Mouse (Mus musculus) gastrocnemius, postnatal 10 days (tissue): ENCODE results near the gene Timm29. TPM values are rescaled to one million over a fixed set of nuclear protein-coding genes. Genes with fewer than 3 reads are reported as not detected.

Source experiments
- DNase-seq: peaks from one replicate; pipeline ENCODE4 v3.0.0; 2021; ENCODE audit warnings: mixed read lengths
- microRNA-seq, 2 experiments: library from miRNA; unstranded; fragments of <30 nt; microRNA quantifications; one replicate each; pipeline ENCODE4 v1.2.0; 2021
- total RNA-seq, 2 experiments: library from RNA; stranded (reverse); gene quantifications; 2 replicates each; pipeline ENCODE4 v1.2.3; 2021

Gene Timm29
- total RNA-seq, 2 experiments from 2014 or later: 45.1 to 49.1 TPM

DNA sequence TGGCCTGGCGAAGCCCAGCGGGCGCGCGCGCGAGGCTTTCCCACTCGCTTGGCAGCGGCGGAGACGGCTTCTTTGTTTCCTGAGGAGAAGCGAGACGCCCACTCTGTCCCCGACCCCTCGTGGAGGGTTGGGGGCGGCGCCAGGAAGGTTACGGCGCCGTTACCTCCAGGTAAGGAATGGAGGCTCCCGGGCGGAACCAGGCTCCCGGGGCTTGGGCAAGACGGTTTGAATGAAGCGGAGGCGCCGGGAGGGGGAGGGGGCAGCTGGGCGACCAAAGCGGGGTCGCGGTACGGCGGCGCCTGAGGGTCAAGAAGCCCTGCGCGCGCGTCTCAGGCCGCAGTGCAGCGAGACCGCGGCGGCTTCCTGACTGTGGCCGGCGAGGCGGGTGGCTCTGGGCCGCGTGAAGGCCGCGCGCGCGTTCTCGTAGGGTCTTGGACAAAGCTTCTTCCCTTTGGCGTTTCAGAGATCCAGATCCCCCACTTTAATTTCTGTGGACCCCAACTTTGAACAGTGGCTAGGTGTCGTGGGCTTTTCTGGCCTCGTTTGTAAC, 23.8 kb downstream of the Timm29 start:
- DNase-seq: peak; percentile 90

DNA sequence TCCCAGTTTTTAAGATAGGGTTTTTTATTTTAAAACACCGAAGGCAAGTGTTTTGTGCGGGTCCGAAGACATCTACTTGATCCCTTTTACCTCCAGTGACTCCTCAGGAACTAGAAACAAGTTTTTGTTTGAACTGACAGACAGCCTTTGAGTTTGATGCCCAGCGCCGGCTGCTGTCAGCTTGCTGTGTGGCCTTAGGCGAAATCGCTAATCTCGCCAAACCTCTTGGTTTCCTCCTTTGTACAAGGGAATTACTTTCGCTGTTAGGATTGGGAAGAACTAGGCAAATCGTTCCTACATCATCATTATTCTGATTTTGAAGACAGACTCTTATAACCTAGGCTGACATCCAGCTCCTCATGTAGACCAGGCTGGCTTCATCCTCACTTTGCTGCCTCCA, 24.5 kb downstream of the Timm29 start:
- no peak for DNase-seq

- no peak for DNase-seq
Measured at GRCm38 (mm10) chr9:21620229-21620628, 27.7 kb downstream of the Timm29 start.

DNA sequence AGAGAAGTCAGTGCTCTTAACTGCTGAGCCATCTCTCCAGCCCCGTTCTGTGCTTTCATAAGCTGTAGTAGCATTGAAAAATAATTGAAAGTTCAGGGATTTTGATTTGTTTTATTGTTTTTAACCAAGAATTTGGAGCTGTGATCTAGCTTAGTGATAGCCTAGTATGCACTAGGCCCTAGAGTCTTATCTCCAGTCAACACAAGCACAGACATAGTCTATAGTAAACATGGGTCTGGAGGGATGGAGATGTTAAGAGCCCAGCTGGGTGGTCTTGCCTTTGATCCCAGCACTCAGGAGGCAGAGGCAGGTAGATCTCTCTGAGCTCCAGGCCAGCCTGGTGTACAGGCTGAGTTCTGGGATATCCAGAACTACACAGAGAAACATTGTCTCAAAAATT, 30.2 kb downstream of the Timm29 start:
- DNase-seq: no peak

DNA sequence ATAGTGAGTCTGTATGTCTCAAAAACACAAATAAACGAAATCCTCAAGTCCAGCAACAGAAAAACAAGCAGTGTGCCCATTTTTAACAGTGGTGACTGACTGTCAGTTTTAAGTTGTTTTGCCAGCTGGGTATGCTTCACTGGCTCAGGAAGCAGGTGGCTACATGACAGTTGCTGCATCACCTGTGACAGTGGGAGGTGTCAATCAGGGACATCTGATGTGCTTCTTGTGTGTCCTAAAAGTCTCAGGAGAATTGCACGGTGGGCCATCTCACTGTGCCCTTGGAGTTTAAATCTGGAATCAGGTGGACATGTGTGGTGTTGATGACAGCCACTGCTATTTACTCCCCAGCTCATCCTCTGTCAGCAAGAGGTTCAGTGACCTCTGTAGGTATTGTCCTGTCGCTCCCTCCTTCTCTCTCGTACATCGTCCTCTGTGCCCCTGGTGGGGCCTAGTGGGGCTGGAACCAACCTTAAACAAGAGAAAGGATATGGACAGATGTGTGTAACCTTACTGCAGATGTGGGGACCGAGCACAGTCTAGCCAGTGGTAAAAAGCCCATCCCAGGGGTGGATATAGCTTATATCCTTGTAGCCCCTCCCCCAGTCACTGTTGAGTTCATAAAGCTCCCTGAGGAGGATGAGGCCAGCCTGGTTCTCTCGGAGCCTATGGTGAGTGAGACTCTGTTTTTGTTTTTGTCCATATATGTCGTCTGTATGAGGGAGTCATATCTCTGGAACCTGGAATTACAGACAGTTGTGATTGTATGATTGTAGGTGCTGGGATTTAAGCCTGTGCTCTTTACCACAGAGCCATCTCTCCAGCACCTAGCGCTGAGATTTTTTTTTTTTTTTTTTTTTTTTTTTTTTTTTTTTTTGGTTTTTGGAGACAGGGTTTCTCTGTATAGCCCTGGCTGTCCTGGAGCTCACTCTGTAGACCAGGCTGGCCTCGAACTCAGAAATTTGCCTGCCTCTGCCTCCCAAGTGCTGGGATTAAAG, 33.1 kb downstream of the Timm29 start:
- no peak for DNase-seq

DNA sequence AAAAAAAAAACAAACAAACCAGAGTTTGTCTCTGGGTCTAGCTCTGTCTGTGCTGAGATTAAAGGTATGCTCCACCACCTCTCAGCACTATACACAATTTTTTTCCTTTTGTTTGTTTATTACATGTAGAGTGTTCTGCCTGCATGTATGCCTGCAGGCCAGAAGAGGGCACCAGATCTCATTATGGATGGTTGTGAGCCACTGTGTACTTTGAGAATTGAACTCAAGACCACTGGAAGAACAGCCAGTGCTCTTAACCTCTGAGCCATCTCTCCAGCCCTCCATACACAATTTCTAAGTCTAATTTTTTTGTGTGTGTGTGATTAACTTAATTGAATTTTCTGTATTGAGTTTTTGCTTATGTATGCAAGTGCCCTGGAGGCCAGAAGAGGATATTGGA, 34.0 kb downstream of the Timm29 start:
- DNase-seq: no peak

DNA sequence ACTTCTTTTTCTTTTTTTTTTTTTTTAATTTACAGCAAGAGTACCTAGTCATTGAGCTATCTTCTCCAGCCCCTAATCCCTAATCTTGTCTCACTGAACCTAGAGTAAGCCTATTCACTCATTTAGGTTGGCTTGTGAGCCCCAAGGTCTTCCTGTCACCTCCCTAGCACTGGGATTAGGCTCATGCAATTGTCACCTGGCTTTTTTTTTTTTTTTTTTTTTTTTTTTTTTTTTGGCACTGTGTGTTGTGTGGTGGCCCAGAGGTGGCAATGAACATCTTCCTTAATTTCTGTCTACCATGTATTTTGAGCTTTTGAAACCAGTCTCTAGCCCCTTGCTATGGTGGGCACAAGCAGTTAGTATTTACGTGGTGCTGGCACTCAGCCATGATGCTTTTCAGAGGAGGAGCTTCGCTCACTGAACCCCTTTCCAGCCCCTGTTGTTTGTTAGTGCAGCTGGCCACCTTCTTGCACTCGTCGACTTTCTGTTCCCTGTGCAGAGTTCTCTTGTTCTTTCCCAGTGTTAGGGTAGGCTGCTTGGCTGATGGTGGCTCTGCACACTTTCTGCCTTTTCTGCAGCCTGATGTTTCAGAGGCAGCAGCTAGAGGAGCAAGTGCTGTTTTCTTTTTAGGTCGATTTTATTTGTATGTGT, 34.7 kb downstream of the Timm29 start:
- no peak for DNase-seq

DNA sequence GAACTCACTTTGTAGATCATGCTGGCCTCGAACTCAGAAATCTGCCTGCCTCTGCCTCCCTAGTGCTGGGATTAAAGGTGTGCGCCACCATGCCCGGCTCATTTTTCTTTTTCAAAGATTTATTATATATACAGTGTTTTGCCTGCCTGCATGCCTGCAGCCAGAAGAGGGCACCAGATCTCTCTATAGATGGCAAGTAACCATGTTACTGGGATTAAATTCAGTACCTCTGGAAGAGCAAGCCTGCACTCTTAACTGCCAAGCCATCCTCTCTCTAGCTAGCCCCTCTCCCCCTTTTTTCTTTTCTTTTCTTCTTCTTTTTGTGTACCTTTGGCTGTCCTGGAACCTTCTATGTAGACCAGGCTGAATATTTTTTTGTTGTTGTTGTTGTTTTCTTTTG, 38.2 kb downstream of the Timm29 start:
- peak; percentile 26 for DNase-seq

DNA sequence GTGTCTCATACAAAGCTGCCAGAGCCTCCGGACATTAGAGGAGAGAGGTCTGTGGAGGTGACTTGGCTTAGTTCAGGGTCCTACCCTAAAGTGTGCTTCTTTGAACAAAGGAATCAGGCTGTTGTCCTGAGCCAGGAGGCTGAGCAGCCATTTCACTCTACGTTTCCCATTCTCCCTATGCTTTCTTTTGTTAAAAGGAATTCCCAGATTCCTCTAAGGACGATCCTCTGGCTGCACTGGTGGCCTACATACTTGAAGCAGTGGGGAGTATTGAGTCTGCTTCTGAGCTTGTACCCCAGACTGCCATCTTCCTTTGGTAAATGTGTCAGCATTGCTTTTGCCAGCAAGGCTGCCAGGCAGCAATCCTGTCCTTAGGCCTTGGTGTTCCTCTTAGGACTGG, 40.6 kb downstream of the Timm29 start:
- no peak for DNase-seq

- no peak for DNase-seq
Measured at GRCm38 (mm10) chr9:21635639-21636038, 43.1 kb downstream of the Timm29 start.

GRCm38 (mm10) chr9:21639031-21639430, 46.5 kb downstream of the Timm29 start:
- no peak for DNase-seq

Small RNA genes lying within 50 kb of the gene (microRNA-seq; reads per million reads assigned to microRNA genes)
- 0 reads per million in 2 experiments for gene Mir1946b

Other genes with a start within 250 kb of the Timm29 start
- gene Ilf3, start 224.9 kb upstream of the Timm29 start, total RNA-seq: 10 to 100 TPM; 34.9 to 49.0 TPM
- 10 to 100 TPM in 1 of 2 experiments, 1 to 10 TPM in 1; 8.5 to 11.4 TPM for gene Qtrt1, start 180.9 kb upstream of the Timm29 start, total RNA-seq
- 10 to 100 TPM; 52.4 to 64.5 TPM for gene Dnm2, start 167.8 kb upstream of the Timm29 start, total RNA-seq
- gene Tmed1, start 82.5 kb upstream of the Timm29 start, total RNA-seq: 10 to 100 TPM; 29.5 to 31.8 TPM
- 1 to 10 TPM; 1.4 to 2.5 TPM for gene AB124611, start 66.5 kb upstream of the Timm29 start, total RNA-seq
- 10 to 100 TPM; 81.0 to 95.2 TPM for gene Carm1, start 45.8 kb upstream of the Timm29 start, total RNA-seq
- 1 to 10 TPM; 4.5 to 5.6 TPM for gene Yipf2, start 106 bp downstream of the Timm29 start, total RNA-seq
- 10 to 100 TPM; 52.4 to 58.3 TPM for gene Smarca4, start 23.4 kb downstream of the Timm29 start, total RNA-seq
- gene Ldlr, start 130.8 kb downstream of the Timm29 start, total RNA-seq: 10 to 100 TPM; 11.4 to 11.8 TPM
- gene Spc24, start 167.6 kb downstream of the Timm29 start, total RNA-seq: 1 to 10 TPM; 6.1 to 7.3 TPM
- gene Kank2, start 206.0 kb downstream of the Timm29 start, total RNA-seq: 10 to 100 TPM; 27.4 to 31.6 TPM
- under 1 TPM in 1 of 2 experiments, not detected in 1; 0.43 TPM for gene Angptl8, start 242.8 kb downstream of the Timm29 start, total RNA-seq